Mouse (Mus musculus): Measurements from ENCODE around the gene Itga2. TPM values are rescaled to one million over a fixed set of nuclear protein-coding genes. Genes with fewer than 3 reads are reported as not detected.

Itga2 gene
- total RNA-seq, 1 experiment: 0.31 TPM

DNA sequence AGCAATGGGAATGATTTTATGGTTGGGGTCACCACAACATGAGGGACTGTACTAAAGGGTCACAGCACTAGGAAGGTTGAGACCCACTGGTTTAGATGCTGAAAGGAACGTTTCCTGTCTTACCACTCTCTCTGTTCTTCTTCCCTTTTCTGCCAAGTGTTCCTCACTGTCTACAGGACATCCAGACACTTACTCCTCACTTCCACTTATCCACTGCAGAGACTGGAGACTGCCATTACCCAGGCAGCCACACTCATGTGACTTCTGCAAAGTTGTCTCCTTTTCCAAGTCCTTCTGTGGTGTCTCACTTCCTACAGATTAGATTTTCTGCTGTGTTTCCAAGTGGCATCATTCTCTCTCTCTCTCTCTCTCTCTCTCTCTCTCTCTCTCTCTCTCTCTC is 7.1 kb downstream of the Itga2 start:
- Histone ChIP-seq H3K36me3 (ENCODE audit: control insufficient read depth, insufficient read depth, low read length, poor library complexity, severe bottlenecking) (no peaks in the 10 kb centered on the region), H3K27ac (ENCODE audit: insufficient read depth, low read depth, low read length, poor library complexity, severe bottlenecking) (no peak overlapping the region), H3K4me3 (ENCODE audit: insufficient read depth in 1 of 2, low read depth in 1 of 2, low read length in 2 of 2, poor library complexity in 1 of 2, severe bottlenecking in 1 of 2) (no peak overlapping the region), H3K9me3 (ENCODE audit: control insufficient read depth, insufficient read depth, low read depth, low read length) (no peaks in the 10 kb centered on the region), H3K9ac (ENCODE audit: insufficient read depth, low read depth, low read length, poor library complexity, severe bottlenecking) (no peak overlapping the region), H3K4me1 (ENCODE audit: control insufficient read depth in 2 of 2, insufficient read depth in 2 of 2, low read length in 2 of 2, poor library complexity in 1 of 2) (no peaks in the 10 kb centered on the region)
- TF ChIP-seq CHD2 (IDR thresholded peaks at IDR 0.05; ENCODE audit: low read depth, low read length) (no peak), ZNF384 (IDR thresholded peaks at IDR 0.05; ENCODE audit: low read depth, low read length) (no peak), MAFK (IDR thresholded peaks at IDR 0.05; ENCODE audit: insufficient read depth, low read depth, low read length) (no peak), HCFC1 (IDR thresholded peaks at IDR 0.05; ENCODE audit: borderline replicate concordance, insufficient read depth, low read length) (no peak), ZC3H11A (IDR thresholded peaks at IDR 0.05; ENCODE audit: borderline replicate concordance, low read depth, low read length) (no peak)
- no peak for DNase-seq (ENCODE audit: low read depth, low spot score)
- in situ Hi-C loops (cut with MboI; ENCODE audit: low sequenced_read_pairs in 2 of 2, unreplicated experiment in 2 of 2): no loop called here

DNA sequence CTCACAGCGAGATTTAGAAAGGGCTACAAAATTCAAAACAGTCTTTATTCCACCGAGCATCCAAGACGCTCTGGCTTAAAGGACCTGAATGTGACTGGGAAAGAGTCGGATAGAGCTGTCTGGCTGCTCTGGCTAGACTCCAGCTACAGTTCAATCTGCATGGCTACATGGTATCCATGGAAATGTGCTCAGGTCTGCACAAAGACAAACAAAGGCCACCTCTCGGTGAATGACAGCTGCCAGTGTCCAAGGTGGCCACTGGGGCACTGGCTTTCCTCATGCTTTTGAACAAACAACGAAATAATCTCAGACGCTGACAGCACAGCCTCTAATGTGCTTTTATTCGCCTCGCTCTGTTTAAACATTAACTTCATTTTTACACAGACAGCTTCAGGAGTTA is 8.6 kb downstream of the Itga2 start:
- H3K27ac ChIP-seq (ENCODE audit: insufficient read depth, low read depth, low read length, poor library complexity, severe bottlenecking): no peak overlapping the region
- H3K4me1 ChIP-seq (ENCODE audit: control insufficient read depth in 2 of 2, insufficient read depth in 2 of 2, low read length in 2 of 2, poor library complexity in 1 of 2): no peaks in the 10 kb centered on the region
- H3K9ac ChIP-seq (ENCODE audit: insufficient read depth, low read depth, low read length, poor library complexity, severe bottlenecking): no peak overlapping the region
- H3K36me3 ChIP-seq (ENCODE audit: control insufficient read depth, insufficient read depth, low read length, poor library complexity, severe bottlenecking): no peaks in the 10 kb centered on the region
- in situ Hi-C loops (cut with MboI; ENCODE audit: low sequenced_read_pairs in 2 of 2, unreplicated experiment in 2 of 2): no loop called here
- no peak for TF ChIP-seq CHD2 (IDR thresholded peaks at IDR 0.05; ENCODE audit: low read depth, low read length)
- no peak for TF ChIP-seq MAFK (IDR thresholded peaks at IDR 0.05; ENCODE audit: insufficient read depth, low read depth, low read length)
- TF ChIP-seq HCFC1 (IDR thresholded peaks at IDR 0.05; ENCODE audit: borderline replicate concordance, insufficient read depth, low read length): no peak
- TF ChIP-seq ZNF384 (IDR thresholded peaks at IDR 0.05; ENCODE audit: low read depth, low read length): no peak
- TF ChIP-seq ZC3H11A (IDR thresholded peaks at IDR 0.05; ENCODE audit: borderline replicate concordance, low read depth, low read length): no peak
- no peak overlapping the region for H3K4me3 ChIP-seq (ENCODE audit: insufficient read depth in 1 of 2, low read depth in 1 of 2, low read length in 2 of 2, poor library complexity in 1 of 2, severe bottlenecking in 1 of 2)
- DNase-seq (ENCODE audit: low read depth, low spot score): no peak
- H3K9me3 ChIP-seq (ENCODE audit: control insufficient read depth, insufficient read depth, low read depth, low read length): no peaks in the 10 kb centered on the region

- H3K4me3 ChIP-seq (ENCODE audit: insufficient read depth in 1 of 2, low read depth in 1 of 2, low read length in 2 of 2, poor library complexity in 1 of 2, severe bottlenecking in 1 of 2): no peak overlapping the region
- no peak for DNase-seq (ENCODE audit: low read depth, low spot score)
- H3K36me3 ChIP-seq (ENCODE audit: control insufficient read depth, insufficient read depth, low read length, poor library complexity, severe bottlenecking): no peaks in the 10 kb centered on the region
- no peaks in the 10 kb centered on the region for H3K4me1 ChIP-seq (ENCODE audit: control insufficient read depth in 2 of 2, insufficient read depth in 2 of 2, low read length in 2 of 2, poor library complexity in 1 of 2)
- H3K9ac ChIP-seq (ENCODE audit: insufficient read depth, low read depth, low read length, poor library complexity, severe bottlenecking): no peak overlapping the region
- H3K9me3 ChIP-seq (ENCODE audit: control insufficient read depth, insufficient read depth, low read depth, low read length): no peaks in the 10 kb centered on the region
- H3K27ac ChIP-seq (ENCODE audit: insufficient read depth, low read depth, low read length, poor library complexity, severe bottlenecking): no peak overlapping the region
- TF ChIP-seq MAFK (IDR thresholded peaks at IDR 0.05; ENCODE audit: insufficient read depth, low read depth, low read length) (no peak), ZC3H11A (IDR thresholded peaks at IDR 0.05; ENCODE audit: borderline replicate concordance, low read depth, low read length) (no peak), HCFC1 (IDR thresholded peaks at IDR 0.05; ENCODE audit: borderline replicate concordance, insufficient read depth, low read length) (no peak), CHD2 (IDR thresholded peaks at IDR 0.05; ENCODE audit: low read depth, low read length) (no peak), ZNF384 (IDR thresholded peaks at IDR 0.05; ENCODE audit: low read depth, low read length) (no peak)
- in situ Hi-C loops (cut with MboI; ENCODE audit: low sequenced_read_pairs in 2 of 2, unreplicated experiment in 2 of 2): no loop called here
Observed at GRCm38 (mm10) chr13:114915767-114916166, 16.1 kb downstream of the Itga2 start.

GRCm38 (mm10) chr13:114914963-114915362 is 16.9 kb downstream of the Itga2 start:
- no peaks in the 10 kb centered on the region for H3K36me3 ChIP-seq (ENCODE audit: control insufficient read depth, insufficient read depth, low read length, poor library complexity, severe bottlenecking)
- in situ Hi-C loops (cut with MboI; ENCODE audit: low sequenced_read_pairs in 2 of 2, unreplicated experiment in 2 of 2): no loop called here
- H3K27ac ChIP-seq (ENCODE audit: insufficient read depth, low read depth, low read length, poor library complexity, severe bottlenecking): no peak overlapping the region
- no peak overlapping the region for H3K4me3 ChIP-seq (ENCODE audit: insufficient read depth in 1 of 2, low read depth in 1 of 2, low read length in 2 of 2, poor library complexity in 1 of 2, severe bottlenecking in 1 of 2)
- TF ChIP-seq ZC3H11A (IDR thresholded peaks at IDR 0.05; ENCODE audit: borderline replicate concordance, low read depth, low read length) (no peak), CHD2 (IDR thresholded peaks at IDR 0.05; ENCODE audit: low read depth, low read length) (no peak), MAFK (IDR thresholded peaks at IDR 0.05; ENCODE audit: insufficient read depth, low read depth, low read length) (no peak), ZNF384 (IDR thresholded peaks at IDR 0.05; ENCODE audit: low read depth, low read length) (no peak), HCFC1 (IDR thresholded peaks at IDR 0.05; ENCODE audit: borderline replicate concordance, insufficient read depth, low read length) (no peak)
- H3K9me3 ChIP-seq (ENCODE audit: control insufficient read depth, insufficient read depth, low read depth, low read length): no peaks in the 10 kb centered on the region
- H3K9ac ChIP-seq (ENCODE audit: insufficient read depth, low read depth, low read length, poor library complexity, severe bottlenecking): no peak overlapping the region
- H3K4me1 ChIP-seq (ENCODE audit: control insufficient read depth in 2 of 2, insufficient read depth in 2 of 2, low read length in 2 of 2, poor library complexity in 1 of 2): no peaks in the 10 kb centered on the region
- DNase-seq (ENCODE audit: low read depth, low spot score): no peak

DNA sequence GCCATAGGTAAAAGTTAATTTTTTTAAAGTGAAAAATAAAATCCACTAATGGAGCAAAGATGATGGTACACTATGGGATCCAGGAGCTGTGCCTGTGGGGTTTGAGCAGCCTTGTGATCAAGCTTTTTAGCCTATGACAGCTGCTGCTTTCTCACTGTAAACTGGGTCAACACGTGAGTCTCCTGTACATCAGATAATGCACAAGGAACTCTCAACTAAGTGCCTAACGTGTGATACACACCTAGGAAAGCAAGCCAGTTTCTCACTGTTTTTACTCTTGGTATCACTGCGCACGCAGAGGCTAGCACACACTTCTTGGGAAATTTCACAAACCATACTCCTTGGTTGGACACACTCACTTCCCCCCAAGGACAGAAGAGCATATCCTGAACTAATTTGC is 17.3 kb downstream of the Itga2 start:
- no peaks in the 10 kb centered on the region for H3K36me3 ChIP-seq (ENCODE audit: control insufficient read depth, insufficient read depth, low read length, poor library complexity, severe bottlenecking)
- TF ChIP-seq CHD2 (IDR thresholded peaks at IDR 0.05; ENCODE audit: low read depth, low read length): no peak
- no peak for TF ChIP-seq ZC3H11A (IDR thresholded peaks at IDR 0.05; ENCODE audit: borderline replicate concordance, low read depth, low read length)
- no peak for TF ChIP-seq MAFK (IDR thresholded peaks at IDR 0.05; ENCODE audit: insufficient read depth, low read depth, low read length)
- no peak for TF ChIP-seq ZNF384 (IDR thresholded peaks at IDR 0.05; ENCODE audit: low read depth, low read length)
- no peak for TF ChIP-seq HCFC1 (IDR thresholded peaks at IDR 0.05; ENCODE audit: borderline replicate concordance, insufficient read depth, low read length)
- no peak for DNase-seq (ENCODE audit: low read depth, low spot score)
- no peak overlapping the region for H3K27ac ChIP-seq (ENCODE audit: insufficient read depth, low read depth, low read length, poor library complexity, severe bottlenecking)
- H3K4me3 ChIP-seq (ENCODE audit: insufficient read depth in 1 of 2, low read depth in 1 of 2, low read length in 2 of 2, poor library complexity in 1 of 2, severe bottlenecking in 1 of 2): no peak overlapping the region
- H3K9me3 ChIP-seq (ENCODE audit: control insufficient read depth, insufficient read depth, low read depth, low read length): no peaks in the 10 kb centered on the region
- in situ Hi-C loops (cut with MboI; ENCODE audit: low sequenced_read_pairs in 2 of 2, unreplicated experiment in 2 of 2): no loop called here
- no peak overlapping the region for H3K9ac ChIP-seq (ENCODE audit: insufficient read depth, low read depth, low read length, poor library complexity, severe bottlenecking)
- no peaks in the 10 kb centered on the region for H3K4me1 ChIP-seq (ENCODE audit: control insufficient read depth in 2 of 2, insufficient read depth in 2 of 2, low read length in 2 of 2, poor library complexity in 1 of 2)

Measured in ES-E14 (cell line).